Mouse (Mus musculus) lung, postnatal 25 days (tissue): ENCODE measurements at regions not wholly inside any gene's neighbourhood (a gene's known extent, or its start where the extent isn't known, plus 50 kb on each side); places are given as distances from the start of the nearest gene placed in this dataset.
"Not testable (repeated sequence)": the region's sequence is repeated elsewhere in the genome, so short reads cannot be mapped to it uniquely, and the experiment has no call there.

ENCODE experiments used
- DNase-seq: peaks from one replicate; pipeline ENCODE4 v3.0.0; 2022; ENCODE audit warnings: low spot score

- no peak for DNase-seq
Measured at GRCm38 (mm10) chr16:20047356-20047755, 50.0 kb upstream of the Klhl24 start.

- DNase-seq, result not testable (repeated sequence)
Measured at GRCm38 (mm10) chr16:20035166-20035565, 52.3 kb upstream of the Klhl6 start.

DNA sequence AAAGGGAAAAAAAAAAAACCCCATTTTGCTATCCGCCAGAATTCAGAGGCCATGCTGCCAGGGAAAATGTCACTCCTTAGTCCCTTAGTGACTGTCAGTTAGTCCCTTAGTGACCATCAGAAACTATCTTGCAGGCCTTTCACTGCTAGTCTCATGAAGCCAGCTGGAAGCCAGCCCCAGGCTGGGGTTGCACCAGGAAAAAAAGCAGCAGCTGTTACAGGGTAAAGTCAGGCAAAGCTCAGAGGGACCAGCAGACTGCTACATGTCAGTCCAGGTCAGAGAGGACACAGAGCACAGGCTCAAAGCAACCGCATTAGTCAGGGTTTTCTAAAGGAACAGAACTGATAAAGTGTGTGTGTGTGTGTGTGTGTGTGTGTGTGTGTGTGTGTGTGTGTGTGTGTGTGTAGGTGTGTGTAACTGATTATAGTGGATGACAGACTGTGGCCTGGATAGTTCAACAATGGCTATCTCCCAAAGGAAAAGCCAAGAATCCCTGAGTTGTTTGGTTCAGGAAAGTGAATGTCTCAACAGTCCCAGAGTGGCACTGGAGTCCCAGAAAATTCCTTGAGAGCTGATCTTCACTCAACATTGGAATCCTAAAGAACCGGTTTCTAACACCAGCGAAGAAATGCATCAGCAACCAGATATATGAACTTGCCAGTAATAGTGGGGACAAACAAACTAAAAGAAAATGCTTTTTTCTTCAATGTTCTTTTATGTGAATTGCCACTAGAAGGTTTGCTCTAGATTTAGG is 49.7 kb upstream of the Klhl6 start:
- DNase-seq, result peak; percentile 42
